Comparison of ENCODE assay signal across 9 mouse cellular contexts in genomic region chr10:80175536-80176269, GRCm38 (mm10). TPM values are rescaled to one million over a fixed set of nuclear protein-coding genes. Genes with fewer than 3 reads are reported as not detected.
DNase-seq lines count a peak whose midpoint lies in the region; ATAC-seq and TF ChIP-seq lines count a peak whose summit lies in the region.
"Had no signal": no experiment of that assay in that cellular context is flagged by ENCODE, and none has a peak within 500 bp of the region (broad histone marks: within the 10 kb centered on the region; RNA-seq: fewer than 3 reads in every experiment).

No protein-coding gene starts in this region.

- no peak for TF ChIP-seq POLR2A in heart, adult 2 months (IDR thresholded peaks at IDR 0.05; ENCODE audit: insufficient read depth, low read depth, low read length)

- H3K9ac ChIP-seq in heart, adult 2 months (ENCODE audit: low read depth, low read length), result no peak overlapping the region
- no peak overlapping the region for H3K9ac ChIP-seq in heart, embryonic 12.5 days

- H3K4me1 ChIP-seq in heart, adult 2 months (ENCODE audit: control insufficient read depth, insufficient read depth, low read length), result peaks cover 3% of the 10 kb centered on the region; the same call in 1 of the 2 replicates
- H3K4me1 ChIP-seq in heart, embryonic 12.5 days (replicated peaks), result peaks cover 51% of the 10 kb centered on the region

- no peak for ATAC-seq in heart, embryonic 12.5 days (ENCODE audit: insufficient number of reproducible peaks, low FRiP score)
- ATAC-seq in megakaryocyte progenitor cell, adult 5-6 weeks (replicated peaks; ENCODE audit: poor library complexity), result peak; percentile 32
- no peak for ATAC-seq in activated CD4-positive, CD25-positive, alpha-beta regulatory T cell, adult 4 months
- ATAC-seq in erythroid progenitor cell, adult 5-6 weeks (replicated peaks; ENCODE audit: low FRiP score, poor library complexity, severe bottlenecking), result no peak

- H3K4me3 ChIP-seq in heart, adult 2 months, result no peak overlapping the region
- no peak overlapping the region for H3K4me3 ChIP-seq in heart, embryonic 12.5 days

- no peak for TF ChIP-seq EP300 in heart, adult 2 months (IDR thresholded peaks at IDR 0.05; ENCODE audit: insufficient read depth, low read depth, low read length)

- H3K27ac ChIP-seq in heart, adult 2 months, result no peak overlapping the region
- no peak overlapping the region for H3K27ac ChIP-seq in heart, embryonic 12.5 days (ENCODE audit: poor library complexity, severe bottlenecking)

- no peaks in the 10 kb centered on the region for H3K9me3 ChIP-seq in heart, embryonic 12.5 days (replicated peaks)

- TF ChIP-seq CTCF in heart, adult 2 months (IDR thresholded peaks at IDR 0.05), result peak; percentile 93

- peak in 1 of 2 experiments; percentile 35 for DNase-seq in heart, adult 2 months
- DNase-seq in A20 (ENCODE audit: low read depth, low spot score), result peak; percentile 66
- peak; percentile 53 to 61 for DNase-seq in cerebellum, adult 18-20 months
- peak; percentile 64 for DNase-seq in forelimb bud, embryonic 11.5 days (ENCODE audit: low read depth, low spot score)

- H3K79me2 ChIP-seq in heart, adult 2 months (replicated peaks; ENCODE audit: control insufficient read depth, insufficient read depth, low read length), result peaks cover 3% of the 10 kb centered on the region

- intact Hi-C loops in heart, adult 2 months (cut with DNase I), result loop anchor here (1.0 to 10.0 kb wide), 5 partner anchors 52 to 197 kb away; partner anchors contain the start of genes 2310011J03Rik, Adamtsl5, Mum1 and Pcsk4

- H3K36me3 ChIP-seq in heart, adult 2 months (ENCODE audit: control insufficient read depth, insufficient read depth, low read length), result no peaks in the 10 kb centered on the region; the same call in 1 of the 2 replicates
- H3K36me3 ChIP-seq in heart, embryonic 12.5 days, result peaks cover 17% of the 10 kb centered on the region

- H3K27me3 ChIP-seq in heart, adult 2 months (ENCODE audit: control insufficient read depth, insufficient read depth, low read length), result no peaks in the 10 kb centered on the region
- 0 out of 2 replicates have a peak, but pooled peaks cover 3% of the 10 kb centered on the region for H3K27me3 ChIP-seq in heart, embryonic 12.5 days (replicated peaks)

- WGBS in heart, adult 2 months, result 30% methylated on average over 4 of the region's 4 CpGs
- WGBS in heart, embryonic 12.5 days, result 24% methylated on average over 4 of the region's 4 CpGs

- H3K4me2 ChIP-seq in heart, embryonic 12.5 days, result no peak overlapping the region

RNA-seq across cellular contexts. Expression of gene 1600002K03Rik, which starts 3.0 kb away (rescaled TPM):
- 1 to 10 TPM; 5.9 to 6.0 TPM for total RNA-seq in heart, adult 2 months (2021)
- 5.6 and 6.3 TPM in 2 replicates for polyA plus RNA-seq in heart, adult 2 months (2012; rRNA removed)
- 10.4 and 11.7 TPM in 2 replicates for polyA plus RNA-seq in heart, embryonic 12.5 days (2016; fragmentation: Nextera tagmentation; extraction: Ambion mirVana)
- 17.2 and 18.2 TPM in 2 replicates for total RNA-seq in megakaryocyte progenitor cell, adult 5-6 weeks (2015)
- 13.4 and 13.5 TPM in 2 replicates for total RNA-seq in megakaryocyte progenitor cell, adult 5-6 weeks (2017)
- 10 to 100 TPM; 18.0 to 22.7 TPM for polyA plus RNA-seq in activated CD4-positive, CD25-positive, alpha-beta regulatory T cell, adult 4 months (2017; shearing (Covaris generic))
- not detected in 2 replicates for total RNA-seq in erythroid progenitor cell, adult 5-6 weeks (2015; ENCODE audit: low replicate concordance)
- total RNA-seq in erythroid progenitor cell, adult 5-6 weeks (2017; ENCODE audit: low replicate concordance), result not detected in 2 replicates

RNA-seq across cellular contexts. Expression of gene Efna2, which starts 3.6 kb away (rescaled TPM):
- total RNA-seq in heart, adult 2 months (2021), result 1 to 10 TPM in 1 of 2 experiments, under 1 TPM in 1; 0.86 to 1.1 TPM
- 1.2 and 1.7 TPM in 2 replicates for polyA plus RNA-seq in heart, adult 2 months (2012; rRNA removed)
- 16.6 and 17.2 TPM in 2 replicates for polyA plus RNA-seq in heart, embryonic 12.5 days (2016; fragmentation: Nextera tagmentation; extraction: Ambion mirVana)
- 0.54 TPM in 1 of 2 replicates, not detected in the other for total RNA-seq in megakaryocyte progenitor cell, adult 5-6 weeks (2015)
- 0.37 TPM in 1 of 2 replicates, not detected in the other for total RNA-seq in megakaryocyte progenitor cell, adult 5-6 weeks (2017)
- not detected for polyA plus RNA-seq in activated CD4-positive, CD25-positive, alpha-beta regulatory T cell, adult 4 months (2017; shearing (Covaris generic))
- not detected in 2 replicates for total RNA-seq in erythroid progenitor cell, adult 5-6 weeks (2015; ENCODE audit: low replicate concordance)
- not detected in 2 replicates for total RNA-seq in erythroid progenitor cell, adult 5-6 weeks (2017; ENCODE audit: low replicate concordance)
- total RNA-seq: hematopoietic stem cell, adult 5-6 weeks had no signal

RNA-seq across cellular contexts. Expression of gene Cirbp, which starts 9.9 kb away (rescaled TPM):
- total RNA-seq in heart, adult 2 months (2021), result 10 to 100 TPM; 34.2 to 43.2 TPM
- 62.5 and 85.8 TPM in 2 replicates for polyA plus RNA-seq in heart, adult 2 months (2012; rRNA removed)
- polyA plus RNA-seq in heart, embryonic 12.5 days (2016; fragmentation: Nextera tagmentation; extraction: Ambion mirVana), result 110 and 118 TPM in 2 replicates
- total RNA-seq in megakaryocyte progenitor cell, adult 5-6 weeks (2015), result 16.1 and 18.4 TPM in 2 replicates
- total RNA-seq in megakaryocyte progenitor cell, adult 5-6 weeks (2017), result 35.4 and 60.4 TPM in 2 replicates
- polyA plus RNA-seq in activated CD4-positive, CD25-positive, alpha-beta regulatory T cell, adult 4 months (2017; shearing (Covaris generic)), result 100 to 1,000 TPM; 132 to 177 TPM
- total RNA-seq in erythroid progenitor cell, adult 5-6 weeks (2015; ENCODE audit: low replicate concordance), result 10.1 and 19.7 TPM in 2 replicates
- total RNA-seq in erythroid progenitor cell, adult 5-6 weeks (2017; ENCODE audit: low replicate concordance), result 33.5 and 39.6 TPM in 2 replicates

RNA-seq across cellular contexts. Expression of gene Midn, which starts 27.6 kb away (rescaled TPM):
- 100 to 1,000 TPM in 1 of 2 experiments, 10 to 100 TPM in 1; 96.2 to 102 TPM for total RNA-seq in heart, adult 2 months (2021)
- polyA plus RNA-seq in heart, adult 2 months (2012; rRNA removed), result 50.1 and 74.5 TPM in 2 replicates
- polyA plus RNA-seq in heart, embryonic 12.5 days (2016; fragmentation: Nextera tagmentation; extraction: Ambion mirVana), result 25.9 and 28.9 TPM in 2 replicates
- 21.4 and 22.2 TPM in 2 replicates for total RNA-seq in megakaryocyte progenitor cell, adult 5-6 weeks (2015)
- total RNA-seq in megakaryocyte progenitor cell, adult 5-6 weeks (2017), result 12.7 and 17.9 TPM in 2 replicates
- 1 to 10 TPM; 7.3 to 9.2 TPM for polyA plus RNA-seq in activated CD4-positive, CD25-positive, alpha-beta regulatory T cell, adult 4 months (2017; shearing (Covaris generic))
- total RNA-seq in erythroid progenitor cell, adult 5-6 weeks (2015; ENCODE audit: low replicate concordance), result 20.1 and 23.8 TPM in 2 replicates
- total RNA-seq in erythroid progenitor cell, adult 5-6 weeks (2017; ENCODE audit: low replicate concordance), result 12.5 and 18.2 TPM in 2 replicates

RNA-seq across cellular contexts. Expression of gene Cbarp, which starts 35.1 kb away (rescaled TPM):
- 1 to 10 TPM; 3.9 to 4.9 TPM for total RNA-seq in heart, adult 2 months (2021)
- polyA plus RNA-seq in heart, adult 2 months (2012; rRNA removed), result 3.0 and 4.3 TPM in 2 replicates
- polyA plus RNA-seq in heart, embryonic 12.5 days (2016; fragmentation: Nextera tagmentation; extraction: Ambion mirVana), result 1.7 and 3.6 TPM in 2 replicates
- 3.8 and 4.8 TPM in 2 replicates for total RNA-seq in megakaryocyte progenitor cell, adult 5-6 weeks (2015)
- 2.0 and 2.2 TPM in 2 replicates for total RNA-seq in megakaryocyte progenitor cell, adult 5-6 weeks (2017)
- under 1 TPM; 0.74 to 0.96 TPM for polyA plus RNA-seq in activated CD4-positive, CD25-positive, alpha-beta regulatory T cell, adult 4 months (2017; shearing (Covaris generic))
- not detected in 2 replicates for total RNA-seq in erythroid progenitor cell, adult 5-6 weeks (2015; ENCODE audit: low replicate concordance)
- not detected in 2 replicates for total RNA-seq in erythroid progenitor cell, adult 5-6 weeks (2017; ENCODE audit: low replicate concordance)

Comparison
In these comparisons a context has a peak if more than half of its experiments do, and no peak if none do; other contexts are left out.
1. RNA of gene 1600002K03Rik, which starts 3.0 kb away (total RNA-seq): 13.4 to 18.2 TPM in megakaryocyte progenitor cell, adult 5-6 weeks and 5.9 to 6.0 TPM in heart, adult 2 months; not detected in erythroid progenitor cell, adult 5-6 weeks; every median in the first group is over 4 times any median in the second.